Mouse (Mus musculus) testis, adult 2 months (tissue): ENCODE measurements around the gene Vtn.

Experiments used
- CTCF ChIP-seq: fragments of 200-500 bp; IDR thresholded peaks from 2 replicates; pipeline ENCODE4 v1.5.1; 2012; ENCODE audit warnings: low read depth, mild to moderate bottlenecking, inconsistent platforms, low read length, moderate library complexity; ENCODE audit not compliant: control insufficient read depth, insufficient read depth, insufficient replicate concordance
- POLR2A ChIP-seq: fragments of 200-500 bp; IDR thresholded peaks from 2 replicates; pipeline ENCODE4 v1.6.1; 2012; ENCODE audit warnings: low read depth, mild to moderate bottlenecking, inconsistent platforms, low read length, moderate library complexity; ENCODE audit not compliant: control insufficient read depth

GRCm38 (mm10) chr11:78471326-78472103, 27.4 kb upstream of the Vtn start:
- TF ChIP-seq CTCF (no peak), POLR2A (no peak)
